Mouse (Mus musculus) testis, adult 2 months (tissue): ENCODE data around the gene Timeless.

ENCODE experiments used
- CTCF ChIP-seq: fragments of 200-500 bp; IDR thresholded peaks from 2 replicates; pipeline ENCODE4 v1.5.1; 2012; ENCODE audit warnings: low read depth, mild to moderate bottlenecking, inconsistent platforms, low read length, moderate library complexity; ENCODE audit not compliant: control insufficient read depth, insufficient read depth, insufficient replicate concordance
- POLR2A ChIP-seq: fragments of 200-500 bp; IDR thresholded peaks from 2 replicates; pipeline ENCODE4 v1.6.1; 2012; ENCODE audit warnings: low read depth, mild to moderate bottlenecking, inconsistent platforms, low read length, moderate library complexity; ENCODE audit not compliant: control insufficient read depth

GRCm38 (mm10) chr10:128232420-128232985, 638 bp downstream of the Timeless start:
- TF ChIP-seq CTCF (peak; percentile 7; the same call in 1 of the 2 replicates), POLR2A (no peak)
